Mouse (Mus musculus) thymus, postnatal 10 days (tissue): Measurements from ENCODE around the gene Aqp6.

Experiments
- DNase-seq, 2 experiments: peaks; one replicate each; pipeline ENCODE4 v3.0.0; 2021; ENCODE audit warnings: low spot score in 2 of 2

Gene Aqp6

DNA sequence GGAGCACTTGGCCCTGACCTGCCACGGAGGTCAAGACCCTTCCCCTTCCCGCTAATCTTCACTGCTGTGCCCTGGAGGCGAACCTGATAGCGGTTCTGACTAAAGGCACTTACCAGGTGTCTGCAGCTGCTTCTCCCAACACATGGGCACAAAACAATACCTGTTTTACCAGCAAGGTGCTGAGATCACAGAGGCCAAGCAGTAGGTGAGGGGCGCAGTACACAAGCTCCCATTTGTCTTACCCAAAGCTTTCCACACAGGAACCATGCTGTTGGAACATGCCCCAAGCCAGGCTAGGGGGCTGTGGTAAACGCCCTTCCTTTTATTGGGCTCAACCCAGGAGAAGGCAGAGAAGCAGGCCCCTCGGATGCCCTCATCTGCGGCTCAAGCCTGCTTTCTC, 3.6 kb upstream of the Aqp6 start:
- DNase-seq, result no peak

DNA sequence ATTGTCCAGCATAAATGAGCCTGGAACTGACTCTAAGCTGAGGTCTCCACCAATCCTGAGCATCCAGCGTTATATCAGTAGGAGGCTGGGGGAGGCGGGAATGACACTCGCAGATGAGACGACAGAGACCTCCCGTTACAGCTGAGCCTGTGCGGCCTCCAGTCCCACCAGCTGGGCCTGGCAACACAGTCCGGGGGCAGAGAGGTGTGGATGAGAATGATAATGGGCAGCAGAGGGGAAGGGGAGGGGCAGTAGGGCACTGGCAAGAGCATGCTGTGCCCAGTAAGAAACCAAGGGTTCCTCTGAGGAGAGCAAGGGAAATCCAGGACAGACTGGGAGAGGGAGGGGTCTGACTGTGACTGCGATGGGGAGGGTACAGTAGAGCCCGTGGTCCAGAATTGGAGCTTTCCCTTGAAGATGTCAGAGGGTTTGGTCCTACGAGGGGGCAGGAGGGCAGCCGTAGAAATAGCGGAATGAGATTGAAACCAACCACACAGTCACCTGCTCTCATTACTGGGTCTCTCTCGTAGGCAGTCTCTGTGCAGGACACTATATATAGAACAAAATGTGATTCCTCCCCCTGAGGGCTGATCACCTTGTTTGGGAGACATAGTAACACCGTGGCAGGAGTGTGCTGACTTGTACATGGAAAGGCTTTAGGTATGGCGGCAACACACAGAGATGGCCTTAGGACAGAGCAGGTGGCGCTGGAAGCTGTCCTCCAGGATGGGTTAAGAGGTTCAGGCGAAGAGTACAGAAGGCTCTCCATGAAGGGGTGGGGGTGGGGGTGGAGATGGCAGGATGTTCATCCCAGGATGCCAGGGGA, 1.7 kb upstream of the Aqp6 start:
- DNase-seq, result no peak

DNA sequence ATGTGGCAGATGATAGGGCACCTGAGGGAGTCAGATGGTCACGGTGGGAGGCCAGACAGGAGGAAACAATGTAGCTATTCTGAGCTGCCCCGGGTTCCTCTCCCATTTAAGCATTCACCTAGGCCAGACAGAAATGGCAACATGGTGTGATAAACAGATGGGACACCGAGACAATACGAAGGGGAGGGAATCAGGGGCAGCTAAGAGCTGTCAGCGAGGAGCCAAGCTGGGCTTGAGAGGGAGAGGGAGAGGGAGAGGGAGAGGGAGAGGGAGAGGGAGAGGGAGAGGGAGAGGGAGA, 572 bp downstream of the Aqp6 start:
- no peak for DNase-seq

DNA sequence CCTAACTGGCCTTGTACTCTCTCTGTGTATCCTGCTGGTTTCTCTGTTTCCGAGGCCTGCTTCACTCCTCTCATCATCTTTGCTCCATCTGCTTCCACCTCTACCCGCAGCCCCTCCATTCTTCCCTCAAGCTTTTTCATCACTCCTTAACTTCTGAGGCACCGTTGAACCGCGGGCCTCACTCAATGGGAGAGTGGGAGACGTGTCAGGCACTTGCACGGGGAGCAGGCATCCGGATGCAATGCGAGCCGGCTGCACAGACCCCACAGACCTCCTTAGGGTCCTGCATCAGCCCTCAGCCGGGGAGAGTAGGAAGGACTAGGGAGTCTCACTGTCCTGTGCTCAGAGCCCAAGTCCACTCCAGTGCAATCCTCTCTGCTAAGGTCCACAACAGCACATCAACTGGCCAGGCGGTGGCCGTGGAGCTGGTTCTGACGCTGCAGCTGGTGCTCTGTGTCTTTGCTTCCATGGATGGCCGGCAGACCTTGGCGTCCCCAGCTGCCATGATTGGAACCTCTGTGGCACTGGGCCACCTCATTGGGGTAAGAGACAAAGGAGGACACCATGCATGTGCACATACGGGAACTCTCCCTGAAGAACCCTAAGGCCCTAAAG, 1.1 kb downstream of the Aqp6 start:
- no peak for DNase-seq

DNA sequence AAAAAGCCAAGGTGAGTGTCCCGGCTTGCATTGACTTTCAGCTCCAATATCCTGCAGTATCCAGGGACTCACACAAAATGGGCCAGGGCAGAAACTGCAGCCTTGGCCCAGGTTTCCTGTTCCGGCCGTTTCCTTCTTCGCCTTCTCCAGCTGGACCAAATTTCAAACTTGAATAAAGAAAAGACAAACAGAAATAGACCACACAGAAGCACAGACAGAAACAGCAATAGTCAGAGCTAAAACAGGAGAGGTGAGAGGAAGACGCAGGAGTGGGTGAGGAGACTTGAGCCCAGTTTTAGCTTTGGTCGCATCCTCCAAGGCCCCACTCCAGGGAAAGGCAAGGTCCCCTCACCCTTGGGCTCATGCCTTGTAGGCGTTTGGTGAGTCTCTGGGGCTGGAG, 2.0 kb downstream of the Aqp6 start:
- DNase-seq, result no peak

DNA sequence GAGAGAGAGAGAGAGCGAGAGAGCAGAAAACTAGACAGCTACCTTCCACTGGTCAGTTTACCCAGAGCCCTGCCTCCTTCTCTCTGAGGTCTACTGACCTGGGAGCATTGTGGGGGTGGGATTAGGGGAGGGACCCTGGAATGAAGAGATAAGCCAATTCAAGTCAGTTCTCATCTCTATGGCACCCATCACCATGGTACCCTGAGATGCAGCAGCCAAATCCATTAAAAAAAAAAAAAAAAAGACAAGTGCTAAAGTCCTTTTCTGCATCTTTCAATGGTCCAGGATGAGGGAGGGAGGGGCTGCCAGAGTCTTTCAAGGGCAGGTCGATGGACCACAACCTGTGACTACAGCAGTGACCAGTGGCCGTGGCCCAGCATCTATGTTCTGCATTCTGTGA, 4.4 kb downstream of the Aqp6 start:
- no peak for DNase-seq

DNA sequence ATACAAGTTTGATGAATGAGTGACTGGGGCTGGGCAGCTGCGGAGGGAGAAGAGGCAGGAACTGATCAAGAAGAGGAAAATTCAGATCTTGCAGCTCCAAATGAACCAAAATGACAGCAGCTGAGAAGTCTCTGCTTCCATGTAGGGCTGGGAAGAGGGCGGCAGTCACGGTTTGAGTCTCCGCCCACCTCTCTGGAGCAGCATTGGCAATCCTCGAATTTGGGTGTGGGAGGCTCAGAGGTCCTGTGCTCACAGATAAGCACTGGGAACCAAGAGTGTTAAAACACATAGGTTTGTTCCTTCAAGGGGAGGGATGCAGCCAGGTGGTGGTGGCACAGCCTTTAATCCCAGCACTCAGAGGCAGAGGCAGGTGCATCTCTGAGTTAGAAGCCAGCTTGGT, 5.3 kb downstream of the Aqp6 start:
- no peak for DNase-seq

DNA sequence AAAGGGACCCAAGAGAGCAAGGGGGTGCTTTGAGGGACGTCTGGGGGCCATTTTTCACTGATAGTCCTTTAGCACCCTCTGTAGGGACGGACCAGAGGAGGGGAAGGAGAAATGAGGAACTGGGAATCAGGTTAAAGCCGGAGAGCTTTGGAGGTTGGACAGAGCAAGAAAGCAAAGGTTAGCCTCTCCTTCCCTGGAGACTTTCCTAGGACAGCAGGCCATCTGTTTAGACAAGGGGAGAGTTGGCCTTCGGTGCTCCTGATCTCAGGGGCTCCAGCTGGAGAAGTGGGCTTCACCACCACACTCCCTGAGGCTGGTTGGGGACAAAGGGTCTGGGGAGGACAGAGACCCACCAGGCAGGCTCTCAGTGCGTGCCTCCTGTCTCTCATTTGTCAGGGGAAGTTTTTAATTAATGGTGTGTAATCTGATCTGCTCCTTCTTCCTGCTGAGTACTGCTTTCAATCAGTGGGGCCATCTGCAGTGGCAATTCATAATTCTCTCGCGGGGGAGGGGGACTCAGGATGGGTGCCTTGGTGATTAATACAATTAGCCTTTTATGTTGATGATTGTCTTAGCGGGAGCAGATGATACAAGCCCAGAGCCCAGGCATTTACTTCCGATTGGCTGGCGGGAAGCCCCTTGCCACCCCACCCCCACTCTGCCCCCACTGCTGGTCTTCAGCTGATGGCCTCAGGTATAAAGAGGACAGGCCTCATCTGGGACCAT, 6.4 kb downstream of the Aqp6 start:
- no peak for DNase-seq

DNA sequence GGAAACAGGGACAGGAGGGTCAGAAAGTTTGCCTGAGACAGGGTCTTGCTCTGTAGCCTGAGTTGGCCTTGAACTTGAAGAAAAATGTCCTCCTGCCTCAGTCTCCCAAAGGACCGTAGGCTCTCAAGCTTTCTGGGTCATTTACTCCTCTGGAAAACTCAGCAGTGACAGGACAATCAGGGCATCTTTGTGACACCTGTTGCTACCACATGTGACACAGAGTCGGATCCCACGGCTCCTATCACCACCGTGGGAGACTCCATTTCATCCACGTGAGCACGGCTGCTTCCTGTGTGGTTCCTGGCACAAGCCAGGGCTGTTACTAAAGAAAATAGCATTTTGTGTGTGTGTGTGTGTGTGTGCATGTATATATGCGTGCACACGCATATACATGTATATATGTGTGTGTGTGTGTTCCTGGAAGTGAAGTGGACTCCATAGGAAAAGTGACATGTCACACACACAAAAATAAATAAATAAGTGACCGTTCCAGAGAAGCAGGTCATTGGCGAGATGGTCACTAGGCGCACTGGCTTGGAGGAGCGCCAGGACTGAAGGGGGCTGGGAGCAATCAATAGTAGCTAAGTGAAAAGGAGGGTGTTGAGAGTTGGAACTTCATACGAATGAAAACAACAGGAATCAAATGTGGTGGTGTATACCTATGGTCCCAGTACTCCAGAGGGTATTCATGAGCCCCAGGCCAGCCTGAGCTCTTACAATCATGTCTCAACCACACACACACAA, 7.4 kb downstream of the Aqp6 start:
- no peak for DNase-seq

DNA sequence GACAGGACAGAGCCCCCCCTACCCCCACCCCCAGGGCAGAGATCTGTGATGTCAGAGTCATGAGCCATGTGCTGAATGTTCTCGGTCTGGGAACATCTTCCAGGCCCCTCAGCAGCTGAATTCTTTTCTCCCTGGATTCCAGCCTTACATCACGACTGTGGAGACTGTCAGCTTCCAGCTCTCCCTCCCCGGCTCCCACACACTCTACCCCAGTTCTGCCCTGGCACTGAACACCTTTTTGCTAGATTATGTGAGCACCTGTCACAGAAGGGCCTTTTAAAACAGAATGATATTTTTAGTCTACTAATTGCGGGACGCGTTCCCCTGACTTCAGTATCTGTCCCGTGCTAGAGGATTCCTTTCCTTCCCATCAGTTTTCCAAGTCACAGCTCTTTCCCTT, 10.4 kb downstream of the Aqp6 start:
- DNase-seq, result no peak

DNA sequence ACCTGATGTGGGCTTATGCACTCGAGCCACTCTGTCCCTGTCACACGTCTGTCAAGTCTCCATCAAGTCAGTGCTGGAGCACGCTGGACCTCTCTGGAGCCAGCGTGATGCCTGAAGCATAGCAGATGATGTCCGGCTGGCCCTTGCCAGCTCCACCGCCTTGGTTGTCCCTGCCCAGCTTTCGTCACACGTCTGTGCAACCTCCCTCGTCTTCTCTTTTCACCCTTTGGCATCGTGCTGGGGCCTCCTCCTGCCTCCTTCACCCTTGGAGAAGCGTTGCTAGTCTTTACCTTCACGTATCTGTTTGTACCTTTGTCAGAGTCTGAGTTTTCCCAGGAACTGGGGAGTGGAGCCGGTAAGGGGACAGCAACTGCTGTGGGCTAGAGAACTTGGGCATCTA, 13.1 kb downstream of the Aqp6 start:
- no peak for DNase-seq

DNA sequence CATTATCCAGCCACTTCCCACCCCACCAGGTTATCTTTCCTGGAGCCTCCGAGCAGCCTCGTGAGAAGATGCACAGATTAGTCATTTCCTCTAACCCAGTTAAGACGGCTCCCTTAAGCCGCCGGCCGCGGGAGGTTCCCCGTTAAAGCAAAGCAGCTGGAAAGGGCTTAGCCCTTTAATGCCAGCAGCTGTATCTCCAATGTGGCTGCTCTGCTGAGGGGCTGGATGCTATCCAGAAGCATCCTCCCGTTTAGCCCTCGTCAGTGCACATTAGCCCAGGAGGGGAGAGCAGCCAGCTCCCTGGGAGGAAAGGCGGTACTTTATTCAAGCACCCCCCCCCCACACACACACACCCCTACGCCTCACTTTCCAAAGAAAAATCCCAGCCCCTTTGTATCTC, 13.6 kb downstream of the Aqp6 start:
- no peak for DNase-seq

DNA sequence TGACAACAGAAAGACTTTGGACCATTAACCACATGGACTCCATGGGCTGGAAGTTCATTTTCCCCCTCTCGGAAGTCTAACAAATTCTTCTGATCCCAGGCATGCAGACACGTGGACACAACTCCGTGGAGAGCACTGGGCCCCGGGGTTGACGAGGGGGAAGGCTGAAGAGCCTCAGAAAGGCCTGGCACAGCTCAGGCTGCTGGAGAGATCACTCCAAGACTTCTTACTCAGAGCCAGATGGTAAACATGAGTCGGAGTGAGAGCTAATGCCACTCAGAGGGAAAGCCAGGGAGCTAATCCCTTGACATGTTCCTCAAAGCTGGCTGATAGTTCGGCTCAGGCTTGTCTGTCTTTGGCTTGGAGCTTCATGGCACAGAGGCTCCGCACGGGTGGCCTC, 14.0 kb downstream of the Aqp6 start:
- no peak for DNase-seq

DNA sequence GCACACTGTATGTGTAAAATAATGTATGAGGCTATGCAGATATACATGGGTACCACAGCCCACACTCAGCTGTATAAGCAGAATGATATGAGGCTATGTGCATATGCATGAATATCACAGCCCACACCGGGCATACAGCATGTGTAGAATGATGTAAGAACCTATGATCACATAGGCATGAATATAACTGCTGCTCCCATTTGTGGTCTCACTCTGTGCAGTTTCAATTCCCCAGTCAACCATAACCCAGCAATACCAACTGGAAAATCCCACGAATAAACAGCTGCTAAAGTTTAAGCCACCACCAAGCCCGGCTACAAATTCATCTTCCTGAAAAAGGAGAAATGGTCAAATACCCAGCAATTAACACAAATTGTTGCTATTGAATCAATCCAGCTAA, 17.4 kb downstream of the Aqp6 start:
- DNase-seq, result no peak

DNA sequence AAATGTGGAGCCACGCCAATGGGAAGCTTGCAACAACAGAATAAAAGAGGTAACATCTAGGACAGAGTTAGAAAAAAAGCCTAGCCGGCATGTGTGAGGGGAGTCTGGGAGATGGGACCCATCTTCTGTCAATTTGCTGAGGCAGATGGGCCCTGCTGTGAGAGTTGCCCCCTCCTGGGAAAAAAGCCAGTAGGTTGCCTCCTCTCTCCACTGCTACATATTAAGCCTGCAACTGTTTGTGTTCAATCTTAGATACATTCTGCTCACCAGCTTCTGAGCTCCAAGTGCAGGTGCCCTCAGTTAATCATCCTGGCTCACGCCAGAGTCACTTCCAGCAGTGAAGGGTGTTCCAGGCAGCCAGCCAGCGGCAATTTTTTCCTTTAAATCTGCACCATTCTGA, 18.6 kb downstream of the Aqp6 start:
- no peak for DNase-seq

DNA sequence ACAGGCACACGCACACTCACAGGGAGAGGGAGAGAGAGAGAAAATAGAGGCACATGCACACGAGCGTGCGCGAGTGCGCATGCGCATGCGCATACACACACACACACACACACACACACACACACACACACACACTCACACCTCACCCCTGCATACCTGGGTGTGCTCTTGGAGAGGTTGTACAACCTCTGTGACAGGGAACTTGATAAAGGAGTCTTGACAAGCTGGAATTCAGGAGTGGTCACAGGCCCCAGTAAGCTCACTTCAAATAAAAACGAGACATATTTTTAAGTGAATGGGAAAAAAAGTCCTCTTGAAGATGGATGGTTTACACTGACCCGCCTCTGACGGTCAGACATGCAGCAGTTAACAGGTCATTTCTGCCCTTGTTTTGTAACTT, 20.9 kb downstream of the Aqp6 start:
- no peak for DNase-seq

DNA sequence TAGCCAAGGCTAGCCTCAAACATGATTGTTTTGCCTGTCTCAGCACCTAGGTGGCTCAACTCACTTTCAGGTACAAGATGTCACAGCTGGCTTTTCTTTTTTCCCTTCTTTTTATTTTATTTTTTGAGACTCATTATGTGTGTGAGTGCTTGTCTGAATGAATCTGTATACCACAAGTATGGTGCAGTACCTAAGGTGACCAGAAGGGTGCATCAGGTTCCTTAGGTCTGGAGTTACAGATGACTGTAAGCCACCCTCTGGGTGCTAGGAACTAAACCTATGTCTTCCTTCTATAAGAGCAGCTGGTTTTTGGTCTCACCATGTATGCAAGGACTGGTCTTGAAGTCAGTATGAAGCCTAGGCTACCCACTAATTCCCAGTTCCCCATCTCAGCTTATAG, 30.4 kb downstream of the Aqp6 start:
- DNase-seq, result no peak

DNA sequence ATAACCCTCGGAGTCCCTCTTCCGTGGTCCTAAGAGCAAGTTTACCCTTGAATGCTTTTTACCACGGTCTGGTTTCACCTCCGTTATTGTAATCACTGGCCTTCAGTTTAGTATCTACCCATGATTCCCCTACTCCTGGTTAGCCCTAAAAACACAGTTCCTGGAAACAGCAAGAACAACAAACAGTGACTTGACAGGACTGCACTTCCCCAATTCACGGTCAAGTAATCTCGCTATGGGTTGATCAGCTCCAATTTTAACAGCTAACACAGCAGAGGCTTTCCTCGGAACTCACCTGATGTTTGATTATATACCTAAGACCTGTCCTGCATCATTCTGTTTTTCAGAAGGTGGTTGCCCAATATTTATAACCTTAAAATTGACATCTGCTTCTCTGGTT, 33.5 kb downstream of the Aqp6 start:
- DNase-seq, result no peak

DNA sequence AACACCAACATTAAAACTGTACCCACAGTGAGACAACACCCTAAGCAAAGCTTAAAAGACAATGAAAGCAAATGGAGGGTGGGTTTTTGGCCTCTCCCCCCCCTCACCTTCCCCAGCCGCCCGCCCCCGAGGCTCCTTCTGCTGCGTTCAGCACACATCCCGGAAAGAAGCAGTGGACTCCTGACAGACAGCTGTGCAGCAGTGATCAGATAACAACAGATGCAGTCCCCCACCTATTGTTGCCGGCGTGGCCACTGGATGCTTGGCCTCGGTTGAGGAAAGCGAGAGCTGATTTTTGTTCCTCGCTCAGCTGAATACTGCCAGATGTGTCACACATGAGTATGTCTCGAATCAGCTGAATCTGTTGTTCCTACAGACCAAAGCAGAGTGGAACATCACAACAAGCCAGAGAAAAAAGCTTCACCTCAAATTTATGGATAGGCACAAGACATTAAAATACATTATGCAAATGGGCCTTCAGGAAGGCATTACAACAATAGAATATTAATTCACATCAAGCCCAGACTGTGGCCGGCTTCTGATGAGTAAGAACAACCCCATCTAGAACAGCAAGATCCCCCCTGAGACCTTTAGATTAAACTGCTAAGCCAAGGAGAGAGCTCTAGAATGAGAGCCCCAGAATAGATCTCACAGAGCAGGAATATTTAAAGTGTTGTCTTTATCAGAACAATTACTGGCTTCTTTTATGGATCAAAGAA, 36.4 kb downstream of the Aqp6 start:
- DNase-seq, result no peak

DNA sequence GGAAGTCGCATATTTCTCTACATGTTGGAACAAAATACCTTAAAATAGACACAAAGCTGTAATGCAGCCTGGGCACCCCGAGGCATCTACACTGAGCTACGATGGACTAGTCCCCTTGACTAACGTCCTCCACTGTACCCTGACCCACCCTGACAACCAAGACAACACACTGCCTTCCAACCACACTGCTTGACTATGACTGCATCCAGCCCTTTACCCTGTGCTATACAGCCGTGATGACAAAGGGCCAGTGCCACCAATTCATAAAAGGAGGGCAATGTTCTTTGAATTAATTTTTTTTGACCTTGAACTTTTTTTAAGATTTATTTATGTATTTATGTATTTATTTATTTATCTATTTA, 36.9 kb downstream of the Aqp6 start:
- DNase-seq, result no peak

DNA sequence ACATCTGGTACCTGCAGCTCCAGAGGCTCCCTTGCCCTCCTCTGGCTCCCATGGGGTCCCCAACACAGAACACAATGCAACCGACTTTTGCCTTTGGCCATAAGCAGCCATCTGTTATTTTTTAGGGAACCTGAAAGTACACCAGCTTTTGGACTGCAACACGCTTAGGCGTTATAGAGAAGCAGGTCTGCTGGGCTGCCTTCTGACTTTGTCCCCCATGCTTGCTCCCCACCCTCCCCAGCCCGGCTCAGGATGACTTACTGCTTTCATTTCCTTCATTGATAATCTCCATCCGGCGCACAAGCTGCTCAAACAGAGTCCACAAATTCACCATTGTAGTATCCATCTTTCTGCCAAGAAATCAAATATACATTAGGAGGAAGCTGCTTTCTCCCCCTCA, 41.4 kb downstream of the Aqp6 start:
- no peak for DNase-seq

DNA sequence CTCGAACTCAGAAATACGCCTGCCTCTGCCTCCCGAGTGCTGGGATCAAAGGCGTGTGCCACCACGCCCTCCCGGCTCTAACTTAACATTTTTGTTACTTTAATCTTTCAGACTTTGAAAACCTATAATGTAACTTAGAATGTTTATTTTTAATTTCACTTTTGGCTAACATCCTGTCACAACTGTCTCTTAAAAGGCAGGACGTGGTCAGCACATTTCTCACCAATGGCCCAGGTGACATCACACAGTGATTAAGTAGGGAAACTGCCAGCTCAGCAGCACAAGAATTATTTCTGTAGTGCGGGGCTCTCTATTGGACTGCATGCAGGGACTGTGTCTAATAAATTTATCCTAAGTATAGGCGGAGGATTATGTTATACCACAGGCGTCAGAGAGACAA, 42.6 kb downstream of the Aqp6 start:
- DNase-seq, result no peak
